Comparison of ENCODE assay signal across 18 mouse cellular contexts in genomic region chr17:65867996-65868395, GRCm38 (mm10).
"Had no signal": no experiment of that assay in that cellular context is flagged by ENCODE, and none has a peak within 500 bp of the region (broad histone marks: within the 10 kb centered on the region; RNA-seq: fewer than 3 reads in every experiment).

No protein-coding gene starts in this region.

- ATAC-seq: liver, postnatal 0 days; lung, postnatal 0 days; midbrain, embryonic 15.5 days had no signal

- H3K27me3 ChIP-seq: lung, embryonic 15.5 days; megakaryocyte, embryonic 14.5 days; midbrain, embryonic 12.5 days; midbrain, embryonic 15.5 days; neural tube, embryonic 12.5 days had no signal

- H3K4me3 ChIP-seq: lung, embryonic 15.5 days; megakaryocyte, embryonic 14.5 days; midbrain, embryonic 12.5 days; midbrain, embryonic 15.5 days; neural tube, embryonic 12.5 days had no signal

- DNase-seq: liver, postnatal 0 days; lung, adult 2 months; lung, postnatal 14 days; lung, postnatal 36 days; retina, postnatal 1 day; right cerebral cortex, adult 18-20 months; right cerebral cortex, postnatal 4 days; spleen, adult 18-20 months; thymus, adult 18-20 months; thymus, postnatal 14 days; thymus, postnatal 36 days had no signal

- H3K9me3 ChIP-seq: lung, embryonic 15.5 days; megakaryocyte, embryonic 14.5 days; midbrain, embryonic 12.5 days; midbrain, embryonic 15.5 days; neural tube, embryonic 12.5 days had no signal

- H3K27ac ChIP-seq: lung, embryonic 15.5 days; macrophage; midbrain, embryonic 12.5 days; midbrain, embryonic 15.5 days; neural tube, embryonic 12.5 days had no signal

- H3K9ac ChIP-seq: liver, postnatal 0 days; lung, embryonic 15.5 days; midbrain, embryonic 12.5 days; midbrain, embryonic 15.5 days; neural tube, embryonic 12.5 days had no signal

- H3K4me2 ChIP-seq: lung, embryonic 15.5 days; midbrain, embryonic 12.5 days; midbrain, embryonic 15.5 days; neural tube, embryonic 12.5 days had no signal
